Mouse (Mus musculus) embryonic fibroblast, embryonic 13.5 days (primary cell): ENCODE results near the gene Iqsec1.

Experiments
- CTCF ChIP-seq: IDR thresholded peaks from 2 replicates; pipeline ENCODE4 v1.5.1; 2011; ENCODE audit warnings: mild to moderate bottlenecking, control low read depth, low read length, moderate library complexity, borderline replicate concordance; ENCODE audit not compliant: insufficient read depth
- POLR2A ChIP-seq: IDR thresholded peaks from 2 replicates; pipeline ENCODE4 v1.6.1; 2011; ENCODE audit warnings: low read depth, mild to moderate bottlenecking, control low read depth, low read length, moderate library complexity

DNA sequence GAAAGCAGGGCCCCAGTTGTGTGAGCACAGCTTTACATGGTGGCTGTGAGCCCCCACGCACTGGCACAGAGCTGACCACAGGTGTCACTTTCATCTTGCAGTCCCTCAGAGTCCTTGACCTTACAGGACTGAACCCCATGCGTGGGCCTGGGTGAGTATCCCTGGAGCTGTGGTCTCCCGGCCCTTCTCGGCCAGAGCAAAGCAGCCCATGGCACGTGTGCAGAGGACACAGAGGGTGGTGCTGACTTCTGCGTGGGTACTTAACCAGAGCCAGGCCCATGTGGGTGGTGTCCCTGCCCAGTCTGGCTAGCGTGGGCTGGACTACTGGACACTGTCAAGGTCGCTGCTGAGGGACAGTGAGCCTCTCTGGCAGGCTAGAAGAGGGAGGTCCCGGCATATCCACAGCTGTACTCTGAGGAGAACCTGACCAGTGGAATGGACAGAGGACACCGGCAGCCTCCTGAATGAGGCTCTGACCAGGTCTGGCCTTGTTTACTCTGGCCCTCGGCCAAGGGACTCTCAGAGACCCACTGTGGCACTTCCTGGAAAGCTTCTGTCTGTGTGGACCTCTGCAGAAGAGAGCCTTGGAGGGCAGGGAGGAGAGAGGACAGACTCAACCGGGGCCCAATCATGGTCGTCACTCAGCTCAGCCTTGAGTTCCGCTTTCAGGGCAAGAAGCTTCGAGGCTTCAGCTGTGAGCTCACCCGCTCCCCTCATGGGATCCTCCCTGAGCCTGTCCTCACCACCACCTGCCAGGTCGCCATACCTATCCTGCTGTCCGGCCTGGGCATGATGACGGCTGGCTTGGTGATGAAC lies 369.5 kb downstream of the Iqsec1 start:
- TF ChIP-seq POLR2A (no peak), CTCF (no peak)
